In the genomic region with DNA sequence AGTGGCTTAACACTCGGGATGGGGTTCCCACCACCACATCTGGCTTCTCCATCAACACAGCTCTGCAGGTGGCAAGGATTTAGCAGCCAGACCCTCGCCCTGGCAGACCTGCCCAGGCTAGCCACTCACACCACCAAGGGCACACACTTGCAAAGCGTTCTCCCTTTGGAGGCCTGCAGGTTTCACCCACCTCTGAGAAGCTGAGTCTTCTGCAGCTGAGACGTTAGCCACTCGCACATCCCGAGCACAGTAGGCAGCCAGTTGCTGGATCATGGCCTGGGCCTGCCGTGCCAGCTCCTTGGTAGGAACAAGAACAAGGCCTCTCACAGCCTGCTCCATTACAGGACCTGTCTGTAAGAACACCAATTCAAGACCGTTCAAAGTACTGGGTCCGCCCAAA, we compare ENCODE assay signal across 9 mouse cellular contexts. TPM values are rescaled to one million over a fixed set of nuclear protein-coding genes. Genes with fewer than 3 reads are reported as not detected.
DNase-seq lines count a peak whose midpoint lies in the region; ATAC-seq and TF ChIP-seq lines count a peak whose summit lies in the region.
"Had no signal": no experiment of that assay in that cellular context is flagged by ENCODE, and none has a peak within 500 bp of the region (broad histone marks: within the 10 kb centered on the region; RNA-seq: fewer than 3 reads in every experiment).

No protein-coding gene starts in this region.

- DNase-seq in kidney, postnatal 10 days: no peak
- DNase-seq in hindbrain, embryonic 14.5 days (ENCODE audit: low spot score): no peak
- no peak for DNase-seq in midbrain, embryonic 14.5 days
- no peak for DNase-seq in left cerebral cortex, postnatal 36 days (ENCODE audit: low spot score in 2 of 2)
- no peak for DNase-seq in gastrocnemius, postnatal 25 days
- DNase-seq in c-Kit-positive CD71-positive TER-119-positive erythroid progenitor cells, embryonic 14.5 days (ENCODE audit: low spot score): no peak
- DNase-seq: right cerebral cortex, postnatal 14 days had no signal

- no peaks in the 10 kb centered on the region for H3K9me3 ChIP-seq in kidney, embryonic 15.5 days (replicated peaks)
- H3K9me3 ChIP-seq in hindbrain, embryonic 14.5 days (ENCODE audit: control insufficient read depth, low read length): no peaks in the 10 kb centered on the region
- H3K9me3 ChIP-seq in midbrain, embryonic 14.5 days (ENCODE audit: control insufficient read depth, low read length): no peaks in the 10 kb centered on the region

- H3K4me3 ChIP-seq in kidney, embryonic 15.5 days (replicated peaks): peak overlapping the region; percentile 92
- peak overlapping the region; percentile 69 for H3K4me3 ChIP-seq in cortical plate, adult 2 months (ENCODE audit: insufficient read depth, low read length)
- H3K4me3 ChIP-seq in hindbrain, embryonic 14.5 days (replicated peaks; ENCODE audit: low read length): peak overlapping the region; percentile 92
- H3K4me3 ChIP-seq in midbrain, embryonic 14.5 days (replicated peaks; ENCODE audit: low read depth, low read length): peak overlapping the region; percentile 96

- no peak overlapping the region for H3K27ac ChIP-seq in kidney, embryonic 15.5 days
- no peak overlapping the region for H3K27ac ChIP-seq in cortical plate, adult 2 months (ENCODE audit: insufficient read depth, low read length)
- no peak overlapping the region for H3K27ac ChIP-seq in hindbrain, embryonic 14.5 days
- no peak overlapping the region for H3K27ac ChIP-seq in midbrain, embryonic 14.5 days (replicated peaks; ENCODE audit: low read depth, low read length)

- peaks cover 68% of the 10 kb centered on the region for H3K36me3 ChIP-seq in kidney, embryonic 15.5 days
- H3K36me3 ChIP-seq in hindbrain, embryonic 14.5 days (replicated peaks; ENCODE audit: control insufficient read depth, insufficient read depth): peaks cover 72% of the 10 kb centered on the region
- peaks cover 69% of the 10 kb centered on the region for H3K36me3 ChIP-seq in midbrain, embryonic 14.5 days (ENCODE audit: control insufficient read depth, insufficient read depth, low read length)

- intact Hi-C loops in left cerebral cortex, postnatal 36 days (cut with DNase I): loop anchor here (5.0 to 10.0 kb wide), 2 partner anchors 64 to 152 kb away; a partner anchor contains a TSS

- TF ChIP-seq CTCF in cortical plate, adult 2 months (IDR thresholded peaks at IDR 0.05; ENCODE audit: extremely low read depth, insufficient read depth, low read length): no peak

- no peak for ATAC-seq in kidney, embryonic 15.5 days (replicated peaks; ENCODE audit: low FRiP score)
- ATAC-seq in hindbrain, embryonic 14.5 days (ENCODE audit: low FRiP score): no peak
- ATAC-seq in midbrain, embryonic 14.5 days (ENCODE audit: low FRiP score, low TSS enrichment): no peak

- peaks cover 9% of the 10 kb centered on the region for H3K4me1 ChIP-seq in kidney, embryonic 15.5 days
- no peaks in the 10 kb centered on the region; the same call in 1 of the 2 replicates for H3K4me1 ChIP-seq in cortical plate, adult 2 months (ENCODE audit: control insufficient read depth, insufficient read depth, low read length)
- peaks cover 10% of the 10 kb centered on the region; the same call in 1 of the 2 replicates for H3K4me1 ChIP-seq in hindbrain, embryonic 14.5 days (replicated peaks; ENCODE audit: control insufficient read depth, insufficient read depth, low read length)
- H3K4me1 ChIP-seq in midbrain, embryonic 14.5 days (ENCODE audit: control insufficient read depth, insufficient read depth, low read length): peaks cover 11% of the 10 kb centered on the region

- H3K9ac ChIP-seq in kidney, embryonic 15.5 days: peak overlapping the region; percentile 88
- H3K9ac ChIP-seq in hindbrain, embryonic 14.5 days: peak overlapping the region; percentile 84
- peak overlapping the region; percentile 75 for H3K9ac ChIP-seq in midbrain, embryonic 14.5 days (replicated peaks; ENCODE audit: low read length)

- peak overlapping the region; percentile 83 for H3K4me2 ChIP-seq in kidney, embryonic 15.5 days
- H3K4me2 ChIP-seq in hindbrain, embryonic 14.5 days (replicated peaks): peak overlapping the region; percentile 94
- H3K4me2 ChIP-seq in midbrain, embryonic 14.5 days (ENCODE audit: low read length): peak overlapping the region; percentile 95

- WGBS in kidney, embryonic 15.5 days: 76% methylated on average over 9 of the region's 9 CpGs
- 67% methylated on average over 9 of the region's 9 CpGs for WGBS in hindbrain, embryonic 14.5 days
- 74% methylated on average over 9 of the region's 9 CpGs for WGBS in midbrain, embryonic 14.5 days

- no peak for TF ChIP-seq POLR2A in cortical plate, adult 2 months (IDR thresholded peaks at IDR 0.05; ENCODE audit: extremely low read depth, insufficient read depth, low read length)

- no peaks in the 10 kb centered on the region for H3K27me3 ChIP-seq in kidney, embryonic 15.5 days
- no peaks in the 10 kb centered on the region for H3K27me3 ChIP-seq in hindbrain, embryonic 14.5 days (ENCODE audit: control insufficient read depth, insufficient read depth, low read length)
- H3K27me3 ChIP-seq in midbrain, embryonic 14.5 days (ENCODE audit: control insufficient read depth, insufficient read depth, low read length): no peaks in the 10 kb centered on the region

RNA-seq across cellular contexts. Expression of a gene that starts 1.0 kb away (rescaled TPM):
- 93.1 and 101 TPM in 2 replicates for polyA plus RNA-seq in kidney, embryonic 15.5 days (2015; fragmentation: Nextera tagmentation; extraction: Ambion mirVana)
- 43.6 and 44.1 TPM in 2 replicates for polyA plus RNA-seq in cortical plate, adult 2 months (2012; rRNA removed)
- 68.1 and 69.9 TPM in 2 replicates for polyA plus RNA-seq in hindbrain, embryonic 14.5 days (2014; fragmentation: Nextera tagmentation; extraction: Ambion mirVana)
- polyA plus RNA-seq in midbrain, embryonic 14.5 days (2014; fragmentation: Nextera tagmentation; extraction: Ambion mirVana): 64.0 and 80.2 TPM in 2 replicates
- 10 to 100 TPM; 45.8 to 46.5 TPM for total RNA-seq in left cerebral cortex, postnatal 36 days (2021)
- total RNA-seq in gastrocnemius, postnatal 25 days (2021): 10 to 100 TPM; 27.1 to 35.2 TPM

RNA-seq across cellular contexts. Expression of a gene that starts 8.0 kb away (rescaled TPM):
- polyA plus RNA-seq in kidney, embryonic 15.5 days (2015; fragmentation: Nextera tagmentation; extraction: Ambion mirVana): 130 and 133 TPM in 2 replicates
- polyA plus RNA-seq in cortical plate, adult 2 months (2012; rRNA removed): 128 and 135 TPM in 2 replicates
- polyA plus RNA-seq in hindbrain, embryonic 14.5 days (2014; fragmentation: Nextera tagmentation; extraction: Ambion mirVana): 117 and 121 TPM in 2 replicates
- polyA plus RNA-seq in midbrain, embryonic 14.5 days (2014; fragmentation: Nextera tagmentation; extraction: Ambion mirVana): 132 and 140 TPM in 2 replicates
- 10 to 100 TPM; 86.8 to 99.1 TPM for total RNA-seq in left cerebral cortex, postnatal 36 days (2021)
- total RNA-seq in gastrocnemius, postnatal 25 days (2021): 10 to 100 TPM; 54.1 to 57.4 TPM

RNA-seq across cellular contexts. Expression of a gene that starts 24.8 kb away (rescaled TPM):
- 116 and 131 TPM in 2 replicates for polyA plus RNA-seq in kidney, embryonic 15.5 days (2015; fragmentation: Nextera tagmentation; extraction: Ambion mirVana)
- 154 TPM in 2 replicates for polyA plus RNA-seq in cortical plate, adult 2 months (2012; rRNA removed)
- polyA plus RNA-seq in hindbrain, embryonic 14.5 days (2014; fragmentation: Nextera tagmentation; extraction: Ambion mirVana): 123 and 130 TPM in 2 replicates
- 79.9 and 104 TPM in 2 replicates for polyA plus RNA-seq in midbrain, embryonic 14.5 days (2014; fragmentation: Nextera tagmentation; extraction: Ambion mirVana)
- 100 to 1,000 TPM; 245 to 252 TPM for total RNA-seq in left cerebral cortex, postnatal 36 days (2021)
- total RNA-seq in gastrocnemius, postnatal 25 days (2021): 100 to 1,000 TPM; 664 to 688 TPM

RNA-seq across cellular contexts. Expression of a gene that starts 36.7 kb away (rescaled TPM):
- polyA plus RNA-seq in kidney, embryonic 15.5 days (2015; fragmentation: Nextera tagmentation; extraction: Ambion mirVana): 0.06 TPM in 1 of 2 replicates, not detected in the other
- polyA plus RNA-seq in cortical plate, adult 2 months (2012; rRNA removed): 2.0 TPM in 2 replicates
- polyA plus RNA-seq in hindbrain, embryonic 14.5 days (2014; fragmentation: Nextera tagmentation; extraction: Ambion mirVana): 0.04 and 0.14 TPM in 2 replicates
- polyA plus RNA-seq in midbrain, embryonic 14.5 days (2014; fragmentation: Nextera tagmentation; extraction: Ambion mirVana): not detected in 2 replicates
- 1 to 10 TPM in 1 of 2 experiments, under 1 TPM in 1; 0.72 to 1.2 TPM for total RNA-seq in left cerebral cortex, postnatal 36 days (2021)
- under 1 TPM; 0.19 to 0.33 TPM for total RNA-seq in gastrocnemius, postnatal 25 days (2021)
